Mouse (Mus musculus): ENCODE results near the gene Myo1e. TPM values are rescaled to one million over a fixed set of nuclear protein-coding genes. Genes with fewer than 3 reads are reported as not detected.

The Myo1e gene
- total and polyA plus RNA-seq, 2 experiments = 11.2 to 25.1 TPM

DNA sequence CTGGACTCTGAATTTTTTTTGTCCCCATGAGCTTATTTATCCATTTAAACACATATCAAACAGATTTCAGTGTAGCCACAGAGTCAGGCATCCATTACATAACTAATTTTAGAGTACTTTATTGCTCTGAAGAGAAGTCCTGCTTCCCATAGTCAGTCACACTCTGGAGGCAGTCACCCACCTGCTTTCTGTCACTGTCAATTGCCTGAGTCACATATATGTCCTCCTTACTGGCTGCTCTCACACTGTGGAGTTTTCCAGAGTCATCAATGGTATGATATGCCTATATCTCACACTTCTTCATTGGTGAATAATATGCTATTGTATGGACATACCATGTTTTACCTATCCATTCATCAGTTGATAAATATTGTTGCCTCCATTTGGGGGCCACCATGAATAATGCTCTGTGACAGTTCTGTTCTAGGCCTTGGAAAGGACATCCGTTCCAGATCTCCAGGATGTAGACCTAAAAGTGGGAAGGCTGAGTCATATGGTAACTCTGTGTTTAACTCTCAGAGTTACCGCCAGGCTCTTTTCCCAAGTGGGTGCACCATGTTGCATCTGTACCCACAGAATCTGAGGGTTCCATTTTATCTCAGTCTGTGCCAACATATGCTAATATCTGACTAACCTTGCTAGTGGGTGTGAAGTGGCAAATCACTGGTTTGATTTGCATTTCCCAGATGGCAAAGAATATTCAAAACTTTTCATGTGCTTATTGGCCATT lies 152.4 kb downstream of the Myo1e start:
- Histone ChIP-seq H3K27me3 (ENCODE audit: control insufficient read depth, insufficient read depth, low read length) (no peaks in the 10 kb centered on the region), H3K4me1 (ENCODE audit: control insufficient read depth, insufficient read depth, low read length) (no peaks in the 10 kb centered on the region), H3K9ac (ENCODE audit: low read depth, low read length) (no peak overlapping the region), H3K36me3 (ENCODE audit: control insufficient read depth, insufficient read depth, low read length) (peaks cover 36% of the 10 kb centered on the region), H3K4me3 (ENCODE audit: insufficient read depth, low read depth, low read length) (no peak overlapping the region), H3K27ac (replicated peaks; ENCODE audit: insufficient read depth, low read depth, low read length) (no peak overlapping the region), H3K79me2 (ENCODE audit: control insufficient read depth, insufficient read depth, low read length) (no peaks in the 10 kb centered on the region)
- no peak for TF ChIP-seq CTCF (IDR thresholded peaks at IDR 0.05; ENCODE audit: low read depth, low read length)
- DNase-seq (ENCODE audit: extremely low read depth, low read depth, low spot score) = no peak
- WGBS = 92% methylated on average over 2 of the region's 2 CpGs

GRCm38 (mm10) chr9:70364741-70365140 lies 157.6 kb downstream of the Myo1e start:
- Histone ChIP-seq H3K79me2 (ENCODE audit: control insufficient read depth, insufficient read depth, low read length) (no peaks in the 10 kb centered on the region), H3K27ac (replicated peaks; ENCODE audit: insufficient read depth, low read depth, low read length) (no peak overlapping the region), H3K9ac (ENCODE audit: low read depth, low read length) (no peak overlapping the region), H3K4me1 (ENCODE audit: control insufficient read depth, insufficient read depth, low read length) (no peaks in the 10 kb centered on the region), H3K36me3 (ENCODE audit: control insufficient read depth, insufficient read depth, low read length) (peaks cover 62% of the 10 kb centered on the region), H3K4me3 (ENCODE audit: insufficient read depth, low read depth, low read length) (no peak overlapping the region), H3K27me3 (ENCODE audit: control insufficient read depth, insufficient read depth, low read length) (no peaks in the 10 kb centered on the region)
- 96% methylated on average over 8 of the region's 8 CpGs for WGBS
- no peak for DNase-seq (ENCODE audit: extremely low read depth, low read depth, low spot score)
- TF ChIP-seq POLR2A (IDR thresholded peaks at IDR 0.05; ENCODE audit: extremely low read depth, insufficient read depth, low read length) = no peak
- no peak for TF ChIP-seq CTCF (IDR thresholded peaks at IDR 0.05; ENCODE audit: low read depth, low read length)

DNA sequence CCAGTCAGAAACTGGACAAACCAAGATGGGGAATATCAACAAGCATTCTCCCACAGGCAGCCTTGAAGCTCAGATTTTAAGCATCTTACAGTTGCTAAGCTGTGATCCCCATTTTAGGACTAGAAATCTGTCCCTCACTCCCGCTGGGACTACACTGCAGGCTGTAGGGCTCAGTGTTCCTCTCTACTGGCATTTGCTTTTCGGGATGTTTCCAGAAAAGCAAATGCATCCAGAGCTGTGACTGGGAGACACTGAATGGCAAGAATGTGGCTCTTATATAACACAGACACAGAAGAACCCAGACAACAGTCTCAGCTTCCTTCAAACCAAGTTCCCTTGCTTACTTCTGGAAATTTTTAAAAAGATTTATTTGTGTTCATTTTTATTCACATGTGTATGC lies 158.8 kb downstream of the Myo1e start:
- Histone ChIP-seq H3K27ac (replicated peaks; ENCODE audit: insufficient read depth, low read depth, low read length) (no peak overlapping the region), H3K27me3 (ENCODE audit: control insufficient read depth, insufficient read depth, low read length) (no peaks in the 10 kb centered on the region), H3K79me2 (ENCODE audit: control insufficient read depth, insufficient read depth, low read length) (no peaks in the 10 kb centered on the region), H3K36me3 (ENCODE audit: control insufficient read depth, insufficient read depth, low read length) (peaks cover 68% of the 10 kb centered on the region), H3K4me3 (ENCODE audit: insufficient read depth, low read depth, low read length) (no peak overlapping the region), H3K4me1 (ENCODE audit: control insufficient read depth, insufficient read depth, low read length) (no peaks in the 10 kb centered on the region), H3K9ac (ENCODE audit: low read depth, low read length) (no peak overlapping the region)
- 90% methylated on average over 2 of the region's 2 CpGs for WGBS
- TF ChIP-seq CTCF (IDR thresholded peaks at IDR 0.05; ENCODE audit: low read depth, low read length) (no peak), POLR2A (IDR thresholded peaks at IDR 0.05; ENCODE audit: extremely low read depth, insufficient read depth, low read length) (no peak)
- DNase-seq (ENCODE audit: extremely low read depth, low read depth, low spot score) = no peak

DNA sequence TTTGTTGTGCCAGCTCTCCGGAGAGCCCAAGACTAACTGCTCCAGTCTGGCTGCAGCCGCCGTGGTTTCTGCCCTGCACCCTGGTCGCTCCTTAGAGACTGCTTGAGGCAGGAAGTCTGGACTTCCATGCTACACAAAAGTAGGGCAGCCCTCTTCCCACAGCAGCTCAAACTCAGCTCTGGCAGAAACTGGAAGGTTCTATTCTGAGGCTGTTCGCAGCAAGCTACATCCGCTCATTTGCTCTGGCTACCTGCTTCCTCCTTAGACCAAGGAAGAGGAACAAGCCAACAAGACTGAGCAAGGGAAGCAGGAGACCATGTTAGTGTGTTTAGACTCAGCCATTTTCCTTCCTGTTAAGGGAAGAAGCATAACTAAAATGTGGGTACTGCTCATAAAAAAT lies 159.7 kb downstream of the Myo1e start:
- H3K9ac ChIP-seq (ENCODE audit: low read depth, low read length) = no peak overlapping the region
- H3K79me2 ChIP-seq (ENCODE audit: control insufficient read depth, insufficient read depth, low read length) = no peaks in the 10 kb centered on the region
- H3K27me3 ChIP-seq (ENCODE audit: control insufficient read depth, insufficient read depth, low read length) = no peaks in the 10 kb centered on the region
- peak; percentile 23 for DNase-seq (ENCODE audit: extremely low read depth, low read depth, low spot score)
- H3K36me3 ChIP-seq (ENCODE audit: control insufficient read depth, insufficient read depth, low read length) = peaks cover 75% of the 10 kb centered on the region
- H3K27ac ChIP-seq (replicated peaks; ENCODE audit: insufficient read depth, low read depth, low read length) = no peak overlapping the region
- no peaks in the 10 kb centered on the region for H3K4me1 ChIP-seq (ENCODE audit: control insufficient read depth, insufficient read depth, low read length)
- 82% methylated on average over 6 of the region's 6 CpGs for WGBS
- H3K4me3 ChIP-seq (ENCODE audit: insufficient read depth, low read depth, low read length) = no peak overlapping the region
- TF ChIP-seq POLR2A (IDR thresholded peaks at IDR 0.05; ENCODE audit: extremely low read depth, insufficient read depth, low read length) (no peak), CTCF (IDR thresholded peaks at IDR 0.05; ENCODE audit: low read depth, low read length) (no peak)

DNA sequence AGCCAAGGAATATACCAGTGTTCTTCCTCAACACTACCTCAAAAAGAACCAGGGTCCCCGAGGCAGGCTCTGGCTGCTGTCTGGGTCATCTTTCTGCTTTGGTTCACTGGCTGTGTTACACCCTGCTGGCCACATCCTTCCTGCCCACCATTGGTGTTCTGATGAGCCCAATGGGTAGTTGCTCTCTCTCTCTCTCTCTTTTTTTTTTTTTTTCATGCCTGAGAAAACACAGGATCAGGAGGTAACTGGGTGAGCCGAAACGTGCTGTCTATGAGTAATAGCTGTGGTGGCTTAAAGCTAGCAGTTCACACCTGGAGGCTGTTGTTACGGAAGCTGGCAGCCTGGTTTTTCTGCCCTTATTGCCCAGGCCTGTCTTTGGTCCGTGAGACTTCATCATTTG lies 164.5 kb downstream of the Myo1e start:
- DNase-seq (ENCODE audit: extremely low read depth, low read depth, low spot score) = no peak
- WGBS = 90% methylated on average over 5 of the region's 5 CpGs
- no peak overlapping the region for H3K27ac ChIP-seq (replicated peaks; ENCODE audit: insufficient read depth, low read depth, low read length)
- no peaks in the 10 kb centered on the region for H3K4me1 ChIP-seq (ENCODE audit: control insufficient read depth, insufficient read depth, low read length)
- H3K27me3 ChIP-seq (ENCODE audit: control insufficient read depth, insufficient read depth, low read length) = no peaks in the 10 kb centered on the region
- H3K9ac ChIP-seq (ENCODE audit: low read depth, low read length) = no peak overlapping the region
- H3K79me2 ChIP-seq (ENCODE audit: control insufficient read depth, insufficient read depth, low read length) = no peaks in the 10 kb centered on the region
- TF ChIP-seq POLR2A (IDR thresholded peaks at IDR 0.05; ENCODE audit: extremely low read depth, insufficient read depth, low read length) (no peak), CTCF (IDR thresholded peaks at IDR 0.05; ENCODE audit: low read depth, low read length) (no peak)
- peaks cover 66% of the 10 kb centered on the region for H3K36me3 ChIP-seq (ENCODE audit: control insufficient read depth, insufficient read depth, low read length)
- H3K4me3 ChIP-seq (ENCODE audit: insufficient read depth, low read depth, low read length) = no peak overlapping the region
